Mouse (Mus musculus) intestine, embryonic 16.5 days (tissue): ENCODE results near the gene Lpp. TPM values are rescaled to one million over a fixed set of nuclear protein-coding genes. Genes with fewer than 3 reads are reported as not detected.

Source experiments
- ATAC-seq: fragments of 200-750 bp; cut with Nextera tagmentation; 2 replicates; pipeline ENCODE4 v1.8.0; 2017; ENCODE audit warnings: moderate TSS enrichment, moderate library complexity
- H3K27ac ChIP-seq: fragments of 300-500 bp; sonication (generic); 2 replicates; pipeline ENCODE4 v1.5.1; 2014; ENCODE audit warnings: mild to moderate bottlenecking, low read length
- H3K27me3 ChIP-seq: fragments of 300-500 bp; sonication (generic); replicated peaks from 2 replicates; pipeline ENCODE4 v1.6.1; 2014; ENCODE audit warnings: low read length, control low read depth, mixed read lengths; ENCODE audit not compliant: control insufficient read depth, insufficient read depth
- H3K36me3 ChIP-seq: fragments of 300-500 bp; sonication (generic); 2 replicates; pipeline ENCODE4 v1.6.1; 2014; ENCODE audit warnings: low read length, control low read depth; ENCODE audit not compliant: control insufficient read depth, insufficient read depth
- H3K4me1 ChIP-seq: fragments of 300-500 bp; sonication (generic); 2 replicates; pipeline ENCODE4 v1.6.1; 2014; ENCODE audit warnings: low read length, control low read depth, mixed read lengths; ENCODE audit not compliant: control insufficient read depth, insufficient read depth
- H3K4me2 ChIP-seq: fragments of 300-500 bp; sonication (generic); 2 replicates; pipeline ENCODE4 v1.6.1; 2014; ENCODE audit warnings: low read depth, low read length, control low read depth
- H3K4me3 ChIP-seq: fragments of 300-500 bp; sonication (generic); 2 replicates; pipeline ENCODE4 v1.5.1; 2014; ENCODE audit warnings: mild to moderate bottlenecking, low read length
- H3K9ac ChIP-seq: fragments of 300-500 bp; sonication (generic); 2 replicates; pipeline ENCODE4 v1.6.1; 2014; ENCODE audit warnings: low read depth, low read length
- H3K9me3 ChIP-seq: fragments of 300-500 bp; sonication (generic); 2 replicates; pipeline ENCODE4 v1.6.1; 2016; ENCODE audit warnings: low read length, control low read depth; ENCODE audit not compliant: control insufficient read depth
- WGBS: fragments of 180-500 bp; shearing (Covaris S2); extraction: QIAGEN DNeasy Blood & Tissue Kit; methylation state at CpG from one replicate; pipeline ENCODE4 v1.1.7; 2014; 5-methylcytosine and 5-hydroxymethylcytosine counted together
- polyA plus RNA-seq: library from polyadenylated mRNA; unstranded; fragments of >200 nt; fragmentation: Nextera tagmentation; extraction: Ambion mirVana; gene quantifications from 2 replicates; pipeline ENCODE4 v1.2.1, GENCODE M21; 2015

Gene Lpp
- polyA plus RNA-seq, 1 experiment from 2014 or later, result 64.7 TPM

- no peak overlapping the region for H3K27ac ChIP-seq
- no peak overlapping the region for H3K4me3 ChIP-seq
- H3K4me2 ChIP-seq, result no peak overlapping the region
- 83% methylated on average over 5 of the region's 5 CpGs for WGBS
- no peaks in the 10 kb centered on the region for H3K27me3 ChIP-seq
- H3K4me1 ChIP-seq, result no peaks in the 10 kb centered on the region
- H3K36me3 ChIP-seq, result 0 out of 2 replicates have a peak, but pooled peaks cover 4% of the 10 kb centered on the region
- no peaks in the 10 kb centered on the region for H3K9me3 ChIP-seq
- no peak overlapping the region for H3K9ac ChIP-seq
- ATAC-seq, result no peak
Observed at GRCm38 (mm10) chr16:24895160-24895559, 501.9 kb downstream of the Lpp start.

- ATAC-seq, result no peak
- Histone ChIP-seq H3K36me3 (no peaks in the 10 kb centered on the region), H3K9ac (no peak overlapping the region), H3K27ac (no peak overlapping the region), H3K4me3 (no peak overlapping the region), H3K27me3 (no peaks in the 10 kb centered on the region), H3K4me1 (peaks cover 18% of the 10 kb centered on the region), H3K9me3 (no peaks in the 10 kb centered on the region), H3K4me2 (no peak overlapping the region)
- WGBS, result 28% methylated on average over 3 of the region's 3 CpGs
Observed at GRCm38 (mm10) chr16:24897641-24898040, 504.3 kb downstream of the Lpp start.

- no peaks in the 10 kb centered on the region for H3K36me3 ChIP-seq
- H3K9me3 ChIP-seq, result no peaks in the 10 kb centered on the region
- no peak overlapping the region for H3K9ac ChIP-seq
- no peak for ATAC-seq
- H3K4me3 ChIP-seq, result no peak overlapping the region
- WGBS, result 30% methylated on average over 2 of the region's 2 CpGs
- H3K4me1 ChIP-seq, result peaks cover 18% of the 10 kb centered on the region
- H3K27ac ChIP-seq, result no peak overlapping the region
- H3K4me2 ChIP-seq, result no peak overlapping the region
- H3K27me3 ChIP-seq, result no peaks in the 10 kb centered on the region
Observed at GRCm38 (mm10) chr16:24900241-24900796, 507.0 kb downstream of the Lpp start.

- Histone ChIP-seq H3K36me3 (no peaks in the 10 kb centered on the region), H3K9me3 (no peaks in the 10 kb centered on the region), H3K9ac (no peak overlapping the region), H3K4me2 (no peak overlapping the region; the same call in 1 of the 2 replicates), H3K4me3 (no peak overlapping the region), H3K4me1 (peaks cover 18% of the 10 kb centered on the region), H3K27me3 (no peaks in the 10 kb centered on the region), H3K27ac (peak overlapping the region; percentile 47; the same call in 1 of the 2 replicates)
- ATAC-seq, result peak; percentile 70
- WGBS, result 46% methylated on average over 6 of the region's 6 CpGs
Observed at GRCm38 (mm10) chr16:24901139-24901859, 508.0 kb downstream of the Lpp start.

- WGBS, result 74% methylated on average over 1 of the region's 1 CpGs
- no peaks in the 10 kb centered on the region for H3K9me3 ChIP-seq
- no peak for ATAC-seq
- no peak overlapping the region for H3K9ac ChIP-seq
- H3K27me3 ChIP-seq, result no peaks in the 10 kb centered on the region
- no peak overlapping the region for H3K4me2 ChIP-seq
- H3K4me3 ChIP-seq, result no peak overlapping the region
- H3K36me3 ChIP-seq, result no peaks in the 10 kb centered on the region
- peaks cover 18% of the 10 kb centered on the region for H3K4me1 ChIP-seq
- no peak overlapping the region for H3K27ac ChIP-seq
Observed at GRCm38 (mm10) chr16:24902111-24902510, 508.8 kb downstream of the Lpp start.

- Histone ChIP-seq H3K4me1 (peaks cover 6% of the 10 kb centered on the region; the same call in 1 of the 2 replicates), H3K36me3 (no peaks in the 10 kb centered on the region), H3K4me2 (no peak overlapping the region), H3K9ac (no peak overlapping the region), H3K27me3 (no peaks in the 10 kb centered on the region), H3K27ac (no peak overlapping the region), H3K4me3 (no peak overlapping the region), H3K9me3 (no peaks in the 10 kb centered on the region)
- no peak for ATAC-seq
- 87% methylated on average over 1 of the region's 1 CpGs for WGBS
Observed at GRCm38 (mm10) chr16:24908926-24909325, 515.6 kb downstream of the Lpp start.

- Histone ChIP-seq H3K27me3 (no peaks in the 10 kb centered on the region), H3K4me3 (no peak overlapping the region), H3K36me3 (no peaks in the 10 kb centered on the region), H3K4me2 (no peak overlapping the region), H3K9me3 (no peaks in the 10 kb centered on the region), H3K4me1 (peaks cover 6% of the 10 kb centered on the region; the same call in 1 of the 2 replicates), H3K27ac (no peak overlapping the region), H3K9ac (no peak overlapping the region)
- 75% methylated on average over 6 of the region's 6 CpGs for WGBS
- no peak for ATAC-seq
Observed at GRCm38 (mm10) chr16:24910321-24910720, 517.0 kb downstream of the Lpp start.

- Histone ChIP-seq H3K4me3 (no peak overlapping the region), H3K27ac (no peak overlapping the region), H3K36me3 (no peaks in the 10 kb centered on the region), H3K27me3 (no peaks in the 10 kb centered on the region), H3K4me2 (no peak overlapping the region), H3K4me1 (peaks cover 6% of the 10 kb centered on the region; the same call in 1 of the 2 replicates), H3K9me3 (no peaks in the 10 kb centered on the region), H3K9ac (no peak overlapping the region)
- WGBS, result 50% methylated on average over 3 of the region's 3 CpGs
- no peak for ATAC-seq
Observed at GRCm38 (mm10) chr16:24910834-24911233, 517.5 kb downstream of the Lpp start.

- Histone ChIP-seq H3K4me2 (no peak overlapping the region), H3K36me3 (no peaks in the 10 kb centered on the region), H3K4me3 (no peak overlapping the region), H3K9ac (no peak overlapping the region), H3K9me3 (no peaks in the 10 kb centered on the region), H3K27me3 (no peaks in the 10 kb centered on the region), H3K27ac (no peak overlapping the region), H3K4me1 (peaks cover 6% of the 10 kb centered on the region; the same call in 1 of the 2 replicates)
- no peak for ATAC-seq
- WGBS, result 79% methylated on average over 1 of the region's 1 CpGs
Observed at GRCm38 (mm10) chr16:24912381-24912780, 519.1 kb downstream of the Lpp start.
